Mouse (Mus musculus) urinary bladder, adult 2 months (tissue): ENCODE measurements around the gene Slc35d2. TPM values are rescaled to one million over a fixed set of nuclear protein-coding genes. Genes with fewer than 3 reads are reported as not detected.
A peak's percentile ranks its signal among the peaks of the same experiment; 100 is the strongest.

Source experiments
- DNase-seq: peaks from one replicate; pipeline ENCODE4 v3.0.0; 2022; ENCODE audit warnings: low spot score
- polyA plus RNA-seq: library from polyadenylated mRNA; depleted of rRNA; stranded (reverse); fragments of >200 nt; gene quantifications from 2 replicates; pipeline ENCODE4 v1.2.3, GENCODE M21; 2012; rRNA removed

The Slc35d2 gene
- 13.8 and 16.4 TPM in 2 replicates for polyA plus RNA-seq

GRCm38 (mm10) chr13:64128858-64129615, at the start of gene Slc35d2:
Slc35d2 (minus strand) TSS chr13:64129368.
- DNase-seq: peak; percentile 69

DNA sequence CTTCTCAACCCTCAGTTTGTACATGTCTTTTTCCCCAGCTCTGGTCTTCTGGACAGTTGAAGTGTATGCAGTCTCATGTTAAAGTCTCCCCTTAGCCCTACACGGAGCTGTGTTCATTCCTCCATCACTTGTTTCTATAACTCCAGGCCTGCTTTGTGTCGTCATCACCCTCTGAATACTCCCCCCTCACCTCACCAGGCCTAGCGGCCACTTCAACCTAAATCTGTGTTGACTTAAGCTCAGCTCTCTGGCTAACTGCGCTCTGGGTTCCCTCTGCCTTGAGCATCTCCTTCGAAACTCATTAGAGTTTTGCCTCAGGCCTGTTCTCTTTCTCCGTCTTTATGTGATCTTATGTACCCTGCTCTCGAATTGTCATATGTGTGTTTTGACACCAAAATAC, 48.8 kb upstream of the Slc35d2 start:
- DNase-seq: no peak

DNA sequence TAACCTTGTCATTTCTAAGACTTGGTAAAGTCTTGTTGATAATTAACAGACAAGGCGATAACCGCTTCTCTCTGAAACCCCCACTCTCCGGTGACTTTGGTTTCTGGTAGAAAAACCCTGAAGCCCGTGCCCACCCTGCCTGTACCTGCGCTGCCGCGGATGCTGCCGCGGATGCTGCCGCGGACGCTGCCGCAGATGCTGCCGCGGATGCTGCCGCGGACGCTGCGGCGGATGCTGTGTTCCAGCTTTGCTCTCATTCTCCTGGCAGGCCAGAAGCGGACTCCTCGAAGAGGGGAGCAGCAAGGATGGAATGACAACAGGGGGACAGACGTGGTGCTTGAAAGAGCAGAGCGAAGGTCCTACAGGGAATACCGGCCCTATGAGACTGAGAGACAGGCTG, 40.6 kb upstream of the Slc35d2 start:
- no peak for DNase-seq

GRCm38 (mm10) chr13:64163147-64163715, 34.1 kb upstream of the Slc35d2 start:
- DNase-seq: no peak

- no peak for DNase-seq
These were observed 33.5 kb upstream of the Slc35d2 start for GRCm38 (mm10) chr13:64162626-64163025.

DNA sequence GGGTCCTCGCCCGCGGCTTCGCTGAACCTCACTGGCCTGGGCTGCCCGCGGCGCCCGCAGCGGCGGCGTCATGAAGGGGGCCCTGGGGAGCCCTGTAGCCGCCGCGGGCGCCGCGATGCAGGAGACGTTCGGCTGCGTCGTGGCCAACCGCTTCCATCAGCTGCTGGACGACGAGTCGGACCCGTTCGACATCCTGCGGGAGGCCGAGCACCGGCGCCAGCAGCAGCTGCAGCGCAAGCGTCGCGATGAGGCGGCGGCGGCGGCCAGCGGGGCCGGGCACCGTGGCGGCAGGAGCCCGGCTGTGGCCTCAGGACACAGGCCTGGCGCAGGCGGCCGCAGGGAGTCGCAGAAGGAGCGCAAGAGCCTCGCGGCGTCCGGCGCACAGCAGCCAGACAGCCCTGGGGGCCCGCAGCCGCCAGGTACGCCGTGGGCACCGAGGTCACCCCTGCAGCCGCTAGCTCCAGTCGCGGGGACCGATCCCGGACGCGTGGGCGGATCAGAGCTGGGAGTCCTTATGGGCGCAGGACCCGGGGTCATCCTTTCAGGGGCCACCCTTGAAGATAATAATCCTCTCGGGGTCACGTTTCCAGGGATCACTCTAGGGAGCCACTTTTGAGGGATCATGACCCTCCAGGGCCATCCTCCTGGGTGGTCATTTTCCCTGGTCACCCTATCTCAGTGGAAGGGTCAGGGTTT, 32.9 kb upstream of the Slc35d2 start:
- no peak for DNase-seq

GRCm38 (mm10) chr13:64161548-64161915, 32.4 kb upstream of the Slc35d2 start, which contains the start of gene Habp4:
Habp4 (plus strand) TSS chr13:64161824.
- peak; percentile 88 for DNase-seq

GRCm38 (mm10) chr13:64156966-64157365, 27.8 kb upstream of the Slc35d2 start:
- no peak for DNase-seq

- DNase-seq: no peak
These were observed 26.0 kb upstream of the Slc35d2 start for GRCm38 (mm10) chr13:64155171-64155571.

DNA sequence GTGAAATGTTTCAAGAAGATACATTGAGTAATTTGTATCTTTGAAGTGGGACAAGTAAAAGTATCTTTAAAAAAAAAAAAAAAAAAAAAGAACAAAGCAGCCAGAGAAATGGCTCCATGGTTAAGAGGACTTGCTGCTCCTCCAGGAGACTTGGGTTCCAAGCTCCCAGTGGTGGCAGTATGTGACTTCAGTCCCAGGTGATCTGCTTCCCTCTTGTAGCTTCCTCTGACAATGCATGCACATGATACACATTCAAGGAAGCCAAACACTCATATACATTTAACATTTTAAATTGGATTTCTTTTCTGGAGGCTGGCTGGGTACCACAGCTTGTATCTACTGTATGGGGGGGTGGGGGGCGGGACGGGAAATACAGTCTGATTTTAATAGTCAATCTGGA, 25.5 kb upstream of the Slc35d2 start:
- DNase-seq: no peak

GRCm38 (mm10) chr13:64153751-64154267, 24.6 kb upstream of the Slc35d2 start:
- DNase-seq: peak; percentile 44

DNA sequence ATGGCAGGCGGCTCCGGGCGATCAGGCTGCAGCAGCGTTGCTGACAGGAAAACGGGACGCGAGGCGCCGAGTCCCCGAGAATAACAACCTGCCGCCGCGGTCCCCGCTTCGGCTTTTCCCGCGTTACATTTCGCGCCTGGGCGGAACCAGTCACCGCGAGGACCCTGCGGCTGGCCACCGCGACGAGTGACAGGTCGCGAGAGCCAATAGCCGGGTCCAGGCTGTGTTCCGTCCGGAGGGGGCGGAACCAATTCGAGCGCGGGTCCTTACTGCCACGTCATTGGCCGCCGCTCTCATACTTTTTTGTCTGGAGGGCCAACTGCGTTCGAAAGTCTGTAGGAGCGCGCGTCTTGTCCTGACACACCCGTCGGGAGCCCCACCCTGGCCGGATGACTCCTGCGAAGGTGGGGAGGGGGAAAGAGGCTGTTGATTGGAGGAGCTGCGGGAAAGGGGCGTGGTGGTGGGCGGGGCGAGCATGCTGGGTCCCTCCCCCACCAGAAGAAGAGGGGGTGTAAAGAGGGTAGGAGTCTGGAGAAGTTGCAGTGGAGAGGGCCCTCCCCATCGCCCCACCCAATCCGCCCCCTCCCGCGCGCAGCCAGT, 24.0 kb upstream of the Slc35d2 start, which contains the start of gene Zfp367:
TSS of gene Zfp367 (minus strand) at position 120 of the 600 bp plus-strand sequence.
- peak; percentile 94 for DNase-seq

GRCm38 (mm10) chr13:64152671-64153082, 23.5 kb upstream of the Slc35d2 start:
- DNase-seq: no peak

DNA sequence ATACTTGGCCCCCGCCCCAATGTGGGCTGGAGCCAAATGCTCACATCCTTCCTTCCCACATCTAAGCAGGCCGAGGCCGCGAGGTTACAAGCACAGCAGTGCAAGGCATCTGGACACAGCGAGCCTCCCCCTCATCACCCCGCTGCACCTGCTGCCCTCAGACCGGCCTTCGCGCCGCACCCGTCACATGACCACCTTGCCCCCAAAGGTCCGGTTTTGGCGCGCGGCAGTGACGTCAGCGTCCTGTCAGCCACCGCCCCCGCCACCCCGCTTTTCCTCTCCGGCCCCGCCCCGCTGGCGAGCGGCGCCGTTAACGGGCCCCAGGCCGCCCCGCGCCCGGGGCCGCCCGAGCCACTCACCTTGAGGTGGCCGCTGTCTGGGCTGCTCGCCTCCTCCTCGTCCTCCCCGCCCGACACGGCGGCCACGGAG, 23.1 kb upstream of the Slc35d2 start:
- peak; percentile 82 for DNase-seq

DNA sequence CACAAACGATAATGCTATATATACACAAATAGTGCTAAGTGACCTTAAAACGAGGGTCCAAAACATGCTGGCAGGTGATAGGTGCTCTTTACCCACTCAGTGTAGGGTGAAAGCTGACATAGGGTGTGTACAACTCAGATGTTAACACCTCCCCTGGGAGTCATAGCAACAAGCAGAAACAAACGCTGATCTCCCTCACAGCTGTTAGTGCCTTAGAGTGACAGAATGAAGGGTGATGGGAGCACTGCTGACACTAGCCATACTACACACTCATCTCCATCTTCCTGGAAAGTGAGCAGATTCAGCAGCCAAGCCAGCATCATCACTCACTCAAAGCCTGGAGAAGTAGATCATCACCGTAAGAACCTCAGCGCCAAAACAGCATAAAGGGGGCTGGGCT, 21.0 kb upstream of the Slc35d2 start:
- DNase-seq: no peak

GRCm38 (mm10) chr13:64129616-64130375, 628 bp upstream of the Slc35d2 start:
- DNase-seq: peak; percentile 30

GRCm38 (mm10) chr13:64126316-64126715, 2.9 kb downstream of the Slc35d2 start:
- DNase-seq: no peak

- DNase-seq: no peak
These were observed 4.3 kb downstream of the Slc35d2 start for GRCm38 (mm10) chr13:64124886-64125285.

GRCm38 (mm10) chr13:64123491-64124188, 5.5 kb downstream of the Slc35d2 start:
- no peak for DNase-seq

- DNase-seq: no peak
These were observed 8.4 kb downstream of the Slc35d2 start for GRCm38 (mm10) chr13:64120760-64121159.

DNA sequence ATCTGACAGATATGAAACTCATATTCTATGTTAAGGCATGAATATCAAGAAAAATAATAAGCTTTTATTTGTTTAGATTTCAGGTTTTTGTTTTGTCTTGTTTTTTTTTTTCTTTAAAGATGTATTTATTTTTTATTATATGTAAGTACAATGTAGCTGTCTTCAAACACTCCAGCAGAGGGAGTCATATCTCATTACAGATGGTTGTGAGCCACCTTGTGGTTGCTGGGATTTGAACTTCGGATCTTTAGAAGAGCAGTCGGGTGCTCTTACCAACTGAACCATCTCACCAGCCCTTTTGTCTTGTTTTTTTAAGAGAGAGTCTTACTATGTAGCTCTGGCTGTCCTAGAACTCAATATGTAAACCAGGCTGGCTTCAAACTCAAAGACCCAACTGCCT, 11.7 kb downstream of the Slc35d2 start:
- no peak for DNase-seq
